Mouse (Mus musculus) CD4-positive helper T cell, adult 2 months (primary cell): ENCODE measurements around the gene Lsamp.

Experiments used
- DNase-seq: peaks from one replicate; pipeline ENCODE4 v3.0.0-alpha.2; 2012; ENCODE audit warnings: low read depth, missing footprints, low spot score

Gene Lsamp

DNA sequence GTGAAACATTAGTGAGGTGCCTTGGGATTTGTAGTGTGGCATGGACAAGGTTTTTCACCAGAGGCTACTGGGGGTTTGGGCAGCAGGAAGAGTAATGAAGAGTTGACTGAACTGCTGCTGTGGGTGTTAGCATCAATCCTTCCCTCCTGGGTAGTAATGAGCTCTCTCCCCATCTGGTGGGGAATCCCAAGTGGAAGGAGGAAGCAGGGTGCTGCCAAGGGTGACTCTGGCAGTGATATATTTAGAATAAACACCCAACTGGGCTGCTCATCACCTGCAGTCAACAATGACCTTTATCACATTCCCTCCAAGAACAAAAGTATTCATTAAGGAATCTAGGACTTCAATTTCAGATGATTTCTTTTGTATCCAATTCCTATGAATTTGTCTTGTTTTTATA, 2064.0 kb downstream of the Lsamp start:
- DNase-seq, result no peak

DNA sequence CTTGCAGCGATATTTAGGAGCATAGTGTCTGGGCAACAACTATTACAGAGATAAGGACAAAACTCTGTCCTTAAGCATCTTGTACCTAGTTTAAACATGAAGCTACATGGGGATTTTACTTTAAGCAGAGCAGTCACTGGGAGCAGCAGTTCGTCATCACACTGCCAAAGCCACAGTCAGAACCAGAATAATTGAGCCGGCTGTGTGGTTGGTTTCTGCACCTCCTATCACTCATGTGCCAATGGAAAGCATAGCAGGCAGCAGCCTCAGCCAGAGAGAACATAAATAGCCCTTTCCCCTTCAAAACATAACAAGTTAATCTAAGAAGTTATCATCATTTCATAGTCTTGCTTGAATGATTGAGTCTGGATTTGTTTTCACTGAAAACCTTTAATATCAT, 2075.8 kb downstream of the Lsamp start:
- DNase-seq, result no peak

DNA sequence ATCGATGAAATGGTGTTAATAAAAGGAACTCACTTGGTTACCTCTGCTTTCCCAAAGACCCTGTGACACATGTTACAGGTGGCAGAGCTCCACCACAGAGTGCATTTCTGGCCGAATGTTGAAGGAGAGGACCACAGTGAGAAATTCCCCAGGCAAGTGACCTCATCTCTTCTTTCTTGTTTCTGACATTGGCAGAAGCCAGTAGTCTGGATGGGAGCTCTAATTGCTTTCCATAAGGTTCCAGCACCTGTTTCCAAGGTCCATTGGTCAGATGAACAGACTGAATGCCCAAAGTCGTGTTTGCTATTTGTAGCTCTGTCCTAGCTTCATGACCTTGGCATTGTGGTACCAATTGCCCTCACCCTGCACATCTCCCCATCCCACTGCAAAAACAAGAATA, 2090.2 kb downstream of the Lsamp start:
- no peak for DNase-seq

DNA sequence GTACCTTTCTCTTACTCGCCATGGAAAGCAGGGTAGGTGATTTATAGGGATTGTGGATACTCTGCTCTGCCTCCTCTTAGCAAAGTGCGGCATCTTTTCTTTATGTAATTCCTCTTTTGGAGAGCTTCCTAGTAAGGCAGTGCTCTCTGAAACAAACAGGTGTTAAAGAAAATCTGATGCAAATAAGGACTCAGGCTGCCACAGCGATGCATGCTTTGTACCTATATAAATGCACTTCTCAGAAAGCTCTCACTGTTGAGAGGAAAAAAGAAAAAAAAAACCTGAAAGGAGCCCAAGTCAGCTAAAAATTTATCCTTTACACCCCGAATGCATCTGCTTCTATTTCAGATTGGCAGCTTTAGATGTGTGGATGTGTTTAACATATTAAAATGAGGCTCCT, 2095.4 kb downstream of the Lsamp start:
- DNase-seq, result no peak

DNA sequence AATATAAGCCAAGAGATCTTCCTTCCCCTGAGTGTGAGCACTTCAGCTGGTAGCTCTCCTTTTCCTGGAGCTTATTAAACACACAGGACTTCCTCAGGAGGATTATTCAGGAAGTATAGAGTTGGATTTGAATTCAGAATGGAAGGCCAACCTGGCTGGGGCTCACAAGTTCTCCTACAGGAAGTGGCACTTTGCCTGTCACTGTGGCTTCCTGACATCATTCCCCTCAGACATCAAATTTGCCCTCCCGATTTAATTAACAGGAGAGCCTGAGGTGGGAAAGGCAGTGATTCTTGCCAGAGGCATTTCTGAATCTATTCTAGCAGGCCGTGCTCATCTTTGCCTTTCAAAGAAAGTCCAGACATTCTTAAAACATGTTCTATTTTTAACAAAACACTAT, 2097.4 kb downstream of the Lsamp start:
- DNase-seq, result no peak

DNA sequence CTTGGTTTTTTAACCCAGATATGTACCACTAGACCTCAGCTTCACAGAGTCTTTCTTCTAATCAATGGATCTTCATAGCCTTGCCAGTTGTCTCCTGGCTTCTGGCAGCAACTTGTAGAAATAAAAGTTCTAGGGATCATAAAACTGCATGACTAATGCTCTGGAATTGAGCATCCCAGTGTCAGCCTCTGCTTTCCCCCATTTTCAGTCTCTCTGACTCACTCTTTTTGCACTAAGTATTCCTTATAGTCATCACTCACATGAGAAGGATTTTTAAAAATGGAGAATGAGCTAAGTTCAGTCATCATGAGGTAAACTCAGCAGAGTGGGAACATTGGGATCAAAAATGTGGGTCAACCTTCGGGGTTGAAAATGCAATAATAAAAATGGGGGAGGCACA, 2113.3 kb downstream of the Lsamp start:
- DNase-seq, result no peak

DNA sequence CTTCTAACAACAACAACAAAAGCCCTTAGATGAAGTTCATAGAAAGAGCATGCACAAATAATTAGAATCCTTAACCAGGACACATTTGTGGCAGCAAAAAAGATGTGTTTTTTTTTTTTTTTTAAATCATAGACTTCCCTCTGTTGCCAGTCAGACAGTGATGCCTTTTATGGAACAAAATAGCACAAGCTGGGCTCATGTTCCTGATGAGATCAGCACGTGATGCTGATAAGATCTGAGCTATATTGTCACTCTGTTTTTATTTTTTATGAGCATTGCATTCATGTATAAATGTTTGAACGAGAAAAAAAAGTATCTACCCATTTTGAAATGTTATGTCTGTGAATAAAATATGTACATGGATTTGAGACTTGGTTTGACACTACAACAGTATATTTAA, 2118.0 kb downstream of the Lsamp start:
- no peak for DNase-seq

DNA sequence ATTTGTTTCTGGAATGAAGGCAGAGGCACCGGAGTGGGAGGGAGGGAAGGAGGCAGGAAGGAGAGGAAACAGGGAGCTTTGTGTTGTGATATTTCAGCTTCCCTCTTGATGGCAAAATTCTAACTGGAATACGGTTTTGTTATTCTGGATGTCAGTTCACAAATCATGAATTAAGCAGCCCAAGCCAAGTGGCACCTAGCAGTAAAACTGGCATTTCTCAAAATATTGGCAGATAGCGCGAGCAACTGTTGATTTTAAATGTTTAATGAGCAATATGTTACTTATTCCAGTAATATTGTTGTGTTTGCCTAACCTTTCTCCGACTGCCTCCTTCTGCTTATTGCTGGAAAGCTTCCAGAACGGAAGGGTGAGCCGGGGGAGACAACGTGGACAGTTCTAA, 2118.5 kb downstream of the Lsamp start:
- no peak for DNase-seq

DNA sequence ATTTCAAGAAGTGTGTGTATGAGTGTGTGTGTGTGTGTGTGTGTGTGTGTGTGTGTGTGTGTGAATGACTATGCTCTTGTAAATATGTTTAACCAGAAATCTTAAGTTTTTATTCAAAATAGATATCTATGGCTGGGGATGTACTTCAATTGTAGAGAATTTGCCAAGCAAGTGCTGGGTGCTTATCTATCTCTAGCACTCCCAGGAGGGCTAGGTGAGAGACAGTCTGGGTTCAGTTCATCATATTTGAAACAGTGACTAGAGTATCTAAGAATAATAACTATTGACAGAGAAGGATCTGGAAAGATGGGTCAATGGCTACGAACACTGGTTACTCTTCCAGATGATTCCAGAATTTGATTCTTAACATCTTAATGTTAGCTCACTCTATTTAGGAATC, 2128.1 kb downstream of the Lsamp start:
- no peak for DNase-seq

DNA sequence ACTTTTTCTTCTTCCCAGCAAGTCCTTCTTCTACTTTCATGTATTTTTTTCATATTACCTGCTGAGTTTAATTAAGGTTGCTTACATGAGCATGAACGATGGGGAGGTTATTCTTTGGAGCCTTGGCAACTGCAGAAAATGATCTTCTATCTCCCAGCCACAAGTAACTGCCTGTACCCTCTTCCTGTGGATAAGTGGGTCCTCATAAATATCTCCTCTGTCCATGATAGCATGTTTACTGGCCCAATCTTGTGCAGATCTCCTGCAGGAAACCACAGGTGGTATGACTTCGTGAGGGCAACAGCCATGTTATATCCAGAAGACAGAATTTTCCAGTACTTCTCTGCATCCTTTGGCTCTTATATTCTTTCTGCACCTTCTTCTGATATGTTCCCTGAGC, 2129.1 kb downstream of the Lsamp start:
- DNase-seq, result no peak

DNA sequence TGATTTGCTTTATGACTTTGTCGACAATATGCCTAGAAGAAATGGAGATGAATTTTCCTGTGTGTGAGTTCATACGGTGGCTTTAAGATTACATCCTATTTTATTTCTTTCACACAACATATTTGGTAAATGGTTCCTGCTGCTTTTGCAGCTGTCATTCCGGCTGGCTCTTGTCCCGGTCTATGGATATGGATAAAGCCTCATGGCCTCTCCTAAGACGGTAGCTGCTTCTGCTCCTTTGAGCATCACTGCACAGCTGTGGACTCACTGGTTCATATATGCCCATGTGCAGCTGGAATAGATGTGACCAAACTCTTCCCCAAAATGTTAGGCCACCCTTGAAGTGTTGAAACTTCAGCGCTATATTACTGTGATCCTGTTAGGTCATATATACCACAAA, 2137.6 kb downstream of the Lsamp start:
- no peak for DNase-seq

DNA sequence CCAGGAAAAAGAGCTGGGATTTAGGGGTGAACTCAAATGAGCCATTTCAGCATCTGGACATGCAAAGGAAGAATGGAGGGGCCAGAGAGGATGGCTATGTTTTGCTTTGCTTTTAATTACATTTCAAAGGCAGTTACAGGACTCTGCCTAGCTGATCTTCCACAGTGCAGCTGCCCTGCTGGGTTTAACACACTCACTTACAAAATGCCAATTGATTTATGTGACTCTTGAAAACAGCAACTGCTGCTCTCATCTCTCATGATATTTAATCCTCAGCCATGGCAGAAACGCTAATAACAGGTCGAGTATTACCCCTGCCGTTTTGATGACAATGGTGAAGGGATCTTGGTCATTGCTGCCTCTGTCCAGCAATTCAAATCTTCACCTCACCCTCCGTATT, 2139.7 kb downstream of the Lsamp start:
- no peak for DNase-seq

DNA sequence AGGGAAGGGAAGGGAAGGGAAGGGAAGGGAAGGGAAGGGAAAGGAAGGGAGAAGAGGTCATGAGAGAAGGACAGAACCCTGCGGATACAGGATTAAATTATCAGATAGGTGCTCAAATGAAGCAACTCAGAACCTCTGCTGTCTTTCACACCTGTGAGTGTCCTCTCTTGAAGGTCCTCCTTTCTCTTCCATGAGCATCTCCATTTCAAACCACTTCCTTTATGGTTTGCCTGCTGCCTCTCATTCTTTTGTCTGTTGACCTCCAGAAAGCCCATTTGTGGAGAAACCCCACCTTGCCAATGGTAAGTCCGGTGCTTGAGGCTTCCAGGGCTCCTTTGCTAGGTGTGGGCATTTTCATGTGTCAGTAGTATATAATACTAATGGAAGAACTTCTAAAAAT, 2141.9 kb downstream of the Lsamp start:
- DNase-seq, result no peak

DNA sequence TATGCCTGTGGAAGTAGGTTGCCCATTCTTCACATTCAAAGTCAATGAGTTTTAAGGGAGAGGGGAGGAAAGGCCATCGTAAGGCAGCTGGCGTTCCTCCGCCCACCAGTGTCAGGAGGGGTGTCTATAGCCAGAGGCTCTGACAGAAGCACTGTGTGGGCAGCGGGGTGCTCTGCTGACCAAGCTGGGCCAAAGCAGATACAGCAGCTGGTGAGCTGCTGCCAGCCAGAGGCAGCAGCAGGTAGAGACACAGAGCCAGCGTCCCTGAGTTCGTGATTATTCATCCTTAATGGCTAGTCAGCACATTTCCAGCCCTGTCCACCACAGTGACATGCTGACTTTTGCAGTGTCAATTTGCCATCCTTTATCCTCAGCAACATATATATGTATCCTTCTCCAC, 2163.0 kb downstream of the Lsamp start:
- no peak for DNase-seq

DNA sequence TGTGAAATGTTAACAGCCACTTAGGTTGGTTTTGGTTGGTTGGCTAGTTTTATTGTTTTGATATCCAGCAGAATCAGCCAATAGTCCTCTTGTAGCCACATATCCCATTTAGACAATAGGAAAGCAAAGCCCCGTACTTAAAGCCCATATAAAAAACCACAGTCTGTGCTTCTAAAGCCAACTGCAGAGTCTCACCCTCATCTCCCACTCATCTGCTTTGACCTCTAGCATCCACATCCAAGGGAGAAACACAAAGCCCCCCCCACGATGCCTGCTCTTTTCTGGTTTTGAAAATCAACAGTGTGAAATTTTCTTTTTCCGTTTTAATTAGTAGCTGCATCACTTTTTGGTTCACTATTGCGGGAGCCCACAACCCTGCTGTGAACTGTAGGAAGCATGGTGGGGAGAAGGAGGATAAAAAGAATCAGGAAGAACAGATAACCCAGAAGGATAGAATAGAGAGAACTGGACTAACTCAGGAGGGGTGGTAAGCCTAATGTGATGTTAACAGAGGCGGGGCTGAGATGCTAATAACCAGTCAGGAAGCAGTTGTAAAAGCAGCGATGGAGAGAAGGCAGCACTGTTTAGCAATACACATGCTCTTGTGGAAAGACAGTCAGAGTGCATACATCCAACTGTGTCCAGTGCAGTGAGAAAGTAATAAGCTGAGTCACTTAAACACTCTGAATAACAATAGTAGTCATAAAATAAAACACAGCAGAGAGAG, 2165.2 kb downstream of the Lsamp start:
- no peak for DNase-seq

DNA sequence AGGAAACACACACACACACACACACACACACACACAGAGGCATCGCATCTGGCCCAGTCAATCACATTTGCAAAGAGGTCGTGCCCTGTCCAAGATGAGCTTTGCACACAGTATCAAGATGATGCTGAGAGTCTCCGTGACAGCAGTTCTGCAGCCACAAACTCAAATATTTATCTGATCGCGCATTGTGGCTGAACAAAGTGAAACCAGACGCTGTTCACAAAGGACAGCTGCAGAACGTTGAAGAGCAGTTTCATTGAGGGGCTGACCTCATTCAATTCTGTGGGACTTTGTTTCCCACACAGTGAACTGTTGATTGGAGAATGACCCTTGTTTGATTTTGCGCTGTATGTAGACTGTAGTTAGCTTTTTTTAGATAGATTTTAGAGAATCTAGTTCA, 2168.5 kb downstream of the Lsamp start:
- DNase-seq, result no peak

DNA sequence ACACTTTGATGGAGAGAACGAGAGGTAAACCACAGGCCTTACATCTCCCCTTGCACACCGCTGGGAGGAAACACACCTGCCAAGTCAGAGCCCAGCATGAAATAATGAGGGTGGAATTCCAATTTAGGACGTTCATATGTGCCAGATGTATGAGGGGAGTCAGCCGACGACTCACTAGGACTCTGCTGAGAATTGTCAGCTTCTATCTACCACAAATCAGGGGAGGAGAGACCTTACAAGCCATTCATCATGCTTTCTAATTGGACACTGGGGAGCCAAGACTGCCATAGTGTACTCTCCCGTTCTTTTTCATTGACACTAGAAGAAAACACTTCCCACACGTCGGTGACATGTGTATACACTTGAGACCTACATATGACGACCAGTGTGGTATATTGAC, 2173.7 kb downstream of the Lsamp start:
- no peak for DNase-seq

DNA sequence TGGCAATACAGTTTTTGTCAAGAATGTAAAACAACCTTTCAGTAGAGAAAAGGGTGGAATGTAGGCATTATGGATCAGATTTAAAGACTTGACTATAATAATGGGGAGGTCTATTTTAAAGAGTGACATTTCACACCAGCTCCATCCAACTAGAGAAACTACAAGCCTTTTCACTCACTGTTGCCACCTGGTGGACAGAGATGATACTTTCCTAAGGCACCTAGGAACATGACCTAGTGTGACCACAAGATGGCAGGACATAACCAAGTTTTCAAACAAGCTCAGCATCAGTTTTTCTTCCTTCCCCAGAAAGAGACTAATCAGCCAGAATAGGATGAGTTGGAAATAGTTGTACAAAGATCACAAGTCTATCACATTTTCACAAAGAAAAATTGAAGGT, 2180.8 kb downstream of the Lsamp start:
- DNase-seq, result peak; percentile 75

DNA sequence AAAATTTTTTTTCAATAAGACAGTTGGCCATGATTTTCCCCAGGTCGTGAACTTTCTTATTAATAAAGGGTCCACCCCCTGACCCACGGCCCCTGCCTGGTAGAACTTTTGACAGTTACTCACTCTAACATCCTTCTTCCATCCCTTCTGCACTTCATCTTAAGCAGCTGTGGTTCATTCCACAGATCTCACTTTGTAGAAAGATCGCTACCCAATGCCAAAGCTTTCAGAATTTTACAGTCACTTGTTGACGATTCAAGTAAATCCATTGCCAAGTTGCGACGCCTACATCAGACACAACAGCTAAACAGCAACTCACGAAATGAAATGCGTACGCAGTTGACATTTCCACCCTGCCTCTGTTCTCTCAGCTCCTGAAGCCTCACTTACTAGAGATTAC, 2184.1 kb downstream of the Lsamp start:
- DNase-seq, result no peak

DNA sequence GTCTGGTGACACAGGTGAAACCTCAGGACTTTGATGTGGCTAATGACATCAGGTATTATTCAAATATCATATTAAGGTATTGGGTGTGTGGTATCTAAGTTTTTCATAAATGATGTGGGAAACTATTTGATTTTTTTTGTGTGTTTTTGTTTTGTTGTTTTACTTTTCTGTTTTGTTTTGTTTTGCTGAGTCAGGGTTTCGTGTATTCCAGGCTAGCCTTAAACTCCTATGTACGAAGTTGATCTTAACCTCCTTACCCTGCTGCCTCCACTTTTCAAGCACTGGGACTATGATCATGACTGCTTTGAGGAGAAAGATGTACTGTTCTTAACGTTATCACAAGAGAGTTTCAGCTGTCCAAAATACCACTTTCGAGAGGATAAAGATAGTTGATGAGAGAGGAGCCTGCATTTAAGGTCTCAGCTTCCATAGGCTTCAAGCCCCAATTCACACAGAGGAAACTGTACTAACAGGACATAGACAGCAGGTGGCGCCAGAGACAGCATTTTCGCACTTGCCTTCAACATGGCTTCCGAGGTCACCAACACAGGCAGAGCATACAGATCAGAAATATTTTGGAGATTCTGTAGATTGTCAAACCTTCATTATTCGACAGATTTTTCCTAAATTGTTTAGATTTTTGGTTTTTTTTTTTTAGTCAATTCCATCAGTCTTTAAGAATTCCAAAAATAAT, 2185.4 kb downstream of the Lsamp start:
- DNase-seq, result peak; percentile 69

DNA sequence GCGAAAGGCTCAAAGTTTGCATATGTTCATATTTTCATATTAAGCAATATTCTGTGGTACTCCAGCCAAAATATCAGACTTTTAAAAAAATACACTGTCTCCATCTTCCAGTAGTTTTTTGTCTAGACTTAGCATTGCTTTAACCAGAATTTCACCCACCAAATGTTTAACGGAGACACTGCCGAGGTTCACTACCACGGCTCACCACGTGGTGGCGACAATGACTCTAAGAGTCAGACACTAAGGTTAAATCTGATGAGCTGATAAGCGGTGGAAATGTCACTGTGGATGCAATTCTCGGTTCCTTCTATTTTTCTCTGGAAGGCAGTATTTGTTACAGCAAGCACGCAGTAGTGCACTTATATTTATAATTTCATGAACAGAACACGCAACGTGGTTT, 2188.3 kb downstream of the Lsamp start:
- DNase-seq, result peak; percentile 59

DNA sequence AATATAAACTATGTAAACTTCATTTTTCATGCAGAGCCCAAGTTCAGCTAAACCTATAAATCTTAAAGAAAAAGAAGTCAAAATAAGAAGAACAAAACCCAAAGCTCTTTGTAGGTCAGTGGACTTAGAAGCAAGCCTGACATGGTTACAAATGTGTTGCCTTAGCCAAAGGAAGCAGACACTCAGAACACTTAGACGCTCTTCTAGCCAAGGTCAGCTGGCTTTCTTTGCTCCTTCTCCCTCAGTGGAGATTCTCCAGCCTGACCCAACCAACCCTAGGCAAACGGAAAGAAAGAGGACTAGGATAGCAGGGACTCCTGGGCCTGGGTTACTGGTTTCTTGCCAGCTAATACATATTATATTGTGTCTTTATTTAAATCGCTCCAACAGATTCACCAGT, 2194.7 kb downstream of the Lsamp start:
- DNase-seq, result no peak

DNA sequence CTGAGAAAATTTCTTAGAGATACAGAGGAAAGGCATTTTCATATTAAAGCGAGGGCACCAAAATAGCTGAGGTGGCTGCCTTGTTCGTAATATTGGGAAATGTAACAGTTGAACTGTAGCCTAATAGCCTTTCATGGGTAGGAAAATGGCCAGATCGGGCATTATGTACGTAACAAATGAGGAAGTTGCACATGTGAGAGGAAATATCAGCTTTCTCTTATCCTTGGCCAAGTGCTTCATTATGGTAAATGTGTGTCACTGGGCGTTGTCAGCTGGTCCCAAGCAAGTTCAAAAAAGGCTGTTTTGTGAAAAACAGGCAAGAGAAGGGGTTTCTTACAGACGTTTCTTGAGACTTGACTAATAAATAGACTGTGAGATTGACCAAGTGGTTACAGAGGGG, 2195.9 kb downstream of the Lsamp start:
- no peak for DNase-seq

DNA sequence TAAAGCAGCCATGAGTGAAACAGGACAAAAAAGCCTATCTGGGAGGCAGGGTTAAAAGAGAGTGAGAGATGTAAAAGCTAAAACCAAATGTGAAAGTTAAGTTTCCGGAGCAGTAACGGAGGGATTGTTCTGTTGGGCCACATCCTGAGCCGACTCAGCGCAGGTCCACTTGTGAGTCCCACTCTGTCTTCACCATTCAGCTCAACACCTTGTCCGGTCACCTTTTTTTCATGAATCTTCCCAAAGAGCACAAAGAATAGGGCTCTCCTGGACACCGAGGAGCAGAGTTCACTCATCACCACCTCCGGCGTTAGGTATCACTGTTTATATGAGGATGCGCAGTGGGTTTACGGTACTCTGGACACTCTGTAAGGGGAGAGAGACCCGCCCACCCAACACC, 2196.3 kb downstream of the Lsamp start:
- no peak for DNase-seq
